Mouse (Mus musculus) erythroblast, embryonic 14.5 days (primary cell): ENCODE measurements around the gene Hoxa5.

Source experiments
- GATA1 ChIP-seq: IDR thresholded peaks from 2 replicates; pipeline ENCODE4 v1.6.1; 2012; ENCODE audit warnings: low read length, inconsistent platforms, mixed read lengths
- TAL1 ChIP-seq: IDR thresholded peaks from 3 replicates; pipeline ENCODE4 v1.6.1; 2012; ENCODE audit warnings: low read length, inconsistent platforms, mixed read lengths

- TF ChIP-seq GATA1, result no peak
- TF ChIP-seq TAL1, result no peak
These were observed 17.9 kb downstream of the Hoxa5 start for GRCm38 (mm10) chr6:52186500-52186899.
